Comparison of ENCODE assay signal across 8 mouse cellular contexts in the genomic region with DNA sequence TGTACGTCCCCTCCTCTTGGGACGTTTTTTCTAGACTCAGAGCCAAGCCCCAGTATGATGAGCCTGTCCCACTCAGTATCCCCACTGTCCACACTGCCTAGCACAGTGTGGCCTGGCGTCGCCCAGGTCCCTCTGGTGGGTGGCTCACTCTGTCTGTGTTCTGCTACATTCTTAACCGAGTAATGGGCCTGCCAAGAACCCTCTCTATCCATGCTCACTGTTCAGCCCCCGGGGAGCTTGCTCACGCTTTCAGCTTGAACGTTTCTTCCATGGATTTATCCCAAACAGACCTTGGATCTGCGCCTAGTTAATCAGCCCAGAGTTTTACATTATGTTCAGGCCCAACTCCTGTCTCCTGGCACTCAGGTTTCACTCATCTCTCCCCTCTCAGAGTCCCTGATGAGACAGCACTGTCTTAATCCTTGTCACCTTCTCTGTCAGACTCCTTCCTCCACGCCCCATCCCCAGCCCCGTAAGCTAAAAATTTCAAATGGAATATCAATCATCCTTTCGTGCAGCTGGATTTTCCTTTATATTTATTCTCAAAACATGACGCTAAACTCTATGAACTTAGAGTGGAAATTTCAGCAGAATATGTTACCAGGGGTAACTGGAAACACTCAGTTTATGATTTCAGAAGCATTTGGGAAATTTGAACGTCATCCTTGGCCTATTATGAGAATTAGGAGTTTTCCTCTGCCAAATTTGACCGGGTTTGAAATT.
DNase-seq lines count a peak whose midpoint lies in the region; ATAC-seq and TF ChIP-seq lines count a peak whose summit lies in the region.

No protein-coding gene starts in this region.

- H3K4me1 ChIP-seq in lung, embryonic 16.5 days (replicated peaks; ENCODE audit: control insufficient read depth, insufficient read depth, low read length), result peaks cover 48% of the 10 kb centered on the region
- peaks cover 9% of the 10 kb centered on the region for H3K4me1 ChIP-seq in embryonic fibroblast, embryonic 13.5 days (ENCODE audit: control insufficient read depth, insufficient read depth, low read length)
- H3K4me1 ChIP-seq in heart, embryonic 16.5 days (ENCODE audit: control insufficient read depth, insufficient read depth, low read length), result peaks cover 24% of the 10 kb centered on the region
- peaks cover 78% of the 10 kb centered on the region for H3K4me1 ChIP-seq in midbrain, embryonic 13.5 days (replicated peaks)

- H3K36me3 ChIP-seq in lung, embryonic 16.5 days (ENCODE audit: control insufficient read depth, insufficient read depth, low read length), result no peaks in the 10 kb centered on the region
- peaks cover 3% of the 10 kb centered on the region; the same call in 1 of the 2 replicates for H3K36me3 ChIP-seq in heart, embryonic 16.5 days (ENCODE audit: control insufficient read depth, insufficient read depth)
- peaks cover 11% of the 10 kb centered on the region for H3K36me3 ChIP-seq in midbrain, embryonic 13.5 days

- ATAC-seq in lung, embryonic 16.5 days (ENCODE audit: low read depth), result peak; percentile 56
- ATAC-seq in heart, embryonic 16.5 days (replicated peaks; ENCODE audit: extremely low read depth, insufficient read depth, low FRiP score), result no peak
- ATAC-seq in midbrain, embryonic 13.5 days, result peak; percentile 16

- TF ChIP-seq POLR2A in embryonic fibroblast, embryonic 13.5 days (IDR thresholded peaks at IDR 0.05; ENCODE audit: low read depth, low read length), result no peak

- peak overlapping the region; percentile 17; the same call in 1 of the 2 replicates for H3K9ac ChIP-seq in lung, embryonic 16.5 days (ENCODE audit: low read length)
- H3K9ac ChIP-seq in heart, embryonic 16.5 days (ENCODE audit: low read length), result no peak overlapping the region
- H3K9ac ChIP-seq in midbrain, embryonic 13.5 days (replicated peaks), result peak overlapping the region; percentile 58; the same call in 1 of the 2 replicates

- 52% methylated on average over 15 of the region's 15 CpGs for WGBS in lung, embryonic 16.5 days
- 66% methylated on average over 15 of the region's 15 CpGs for WGBS in heart, embryonic 16.5 days
- 54% methylated on average over 15 of the region's 15 CpGs for WGBS in midbrain, embryonic 13.5 days

- no peaks in the 10 kb centered on the region for H3K27me3 ChIP-seq in lung, embryonic 16.5 days (ENCODE audit: control insufficient read depth, insufficient read depth, low read depth, low read length)
- no peaks in the 10 kb centered on the region for H3K27me3 ChIP-seq in heart, embryonic 16.5 days (ENCODE audit: control insufficient read depth, insufficient read depth, low read length)
- no peaks in the 10 kb centered on the region for H3K27me3 ChIP-seq in midbrain, embryonic 13.5 days

- no peak overlapping the region for H3K4me3 ChIP-seq in lung, embryonic 16.5 days (ENCODE audit: low read length)
- no peak overlapping the region for H3K4me3 ChIP-seq in embryonic fibroblast, embryonic 13.5 days (ENCODE audit: insufficient read depth, low read length)
- no peak overlapping the region for H3K4me3 ChIP-seq in heart, embryonic 16.5 days (ENCODE audit: low read length)
- no peak overlapping the region for H3K4me3 ChIP-seq in midbrain, embryonic 13.5 days (replicated peaks)

- no peak for DNase-seq in lung, postnatal 4 days
- DNase-seq in spleen, postnatal 10 days (ENCODE audit: low spot score in 2 of 2), result no peak
- no peak for DNase-seq in layer of hippocampus, postnatal 25 days (ENCODE audit: extremely low spot score in 1 of 2, low spot score in 1 of 2)
- no peak for DNase-seq in kidney, adult 8-10 months

- peak overlapping the region; percentile 71 for H3K27ac ChIP-seq in lung, embryonic 16.5 days (ENCODE audit: low read length)
- H3K27ac ChIP-seq in embryonic fibroblast, embryonic 13.5 days (ENCODE audit: insufficient read depth, low read length), result peak overlapping the region; percentile 83
- H3K27ac ChIP-seq in heart, embryonic 16.5 days (ENCODE audit: low read length), result peak overlapping the region; percentile 45
- peak overlapping the region; percentile 99 for H3K27ac ChIP-seq in midbrain, embryonic 13.5 days

- no peaks in the 10 kb centered on the region for H3K9me3 ChIP-seq in lung, embryonic 16.5 days (ENCODE audit: control insufficient read depth, low read length)
- H3K9me3 ChIP-seq in heart, embryonic 16.5 days (replicated peaks; ENCODE audit: control insufficient read depth, low read length), result no peaks in the 10 kb centered on the region
- H3K9me3 ChIP-seq in midbrain, embryonic 13.5 days, result no peaks in the 10 kb centered on the region

- no peak overlapping the region for H3K4me2 ChIP-seq in lung, embryonic 16.5 days (ENCODE audit: low read depth, low read length)
- H3K4me2 ChIP-seq in heart, embryonic 16.5 days (ENCODE audit: low read depth, low read length), result no peak overlapping the region
- H3K4me2 ChIP-seq in midbrain, embryonic 13.5 days (replicated peaks), result no peak overlapping the region

- TF ChIP-seq CTCF in embryonic fibroblast, embryonic 13.5 days (IDR thresholded peaks at IDR 0.05; ENCODE audit: borderline replicate concordance, insufficient read depth, low read length), result no peak

Comparison
In these comparisons a context has a peak if more than half of its experiments do, and no peak if none do; other contexts are left out.
1. H3K27ac ChIP-seq: peak in every context shown above with its lines; median percentile 99 in midbrain, embryonic 13.5 days; 83 in embryonic fibroblast, embryonic 13.5 days; 71 in lung, embryonic 16.5 days; 45 in heart, embryonic 16.5 days.